In genomic region chr15:79581581-79581980, GRCm38 (mm10) we compare ENCODE assay signal across 23 mouse cellular contexts. TPM values are rescaled to one million over a fixed set of nuclear protein-coding genes. Genes with fewer than 3 reads are reported as not detected.
DNase-seq lines count a peak whose midpoint lies in the region; ATAC-seq and TF ChIP-seq lines count a peak whose summit lies in the region.
"Had no signal": no experiment of that assay in that cellular context is flagged by ENCODE, and none has a peak within 500 bp of the region (broad histone marks: within the 10 kb centered on the region; RNA-seq: fewer than 3 reads in every experiment).

No protein-coding gene starts in this region.

- DNase-seq in A20 (ENCODE audit: low read depth, low spot score) (peak; percentile 33), MEL (ENCODE audit: low read depth, low spot score) (peak; percentile 74)
- DNase-seq in splenic B cell, adult 2 months (ENCODE audit: low read depth, low spot score): peak; percentile 3
- DNase-seq in spleen, adult 12 weeks (ENCODE audit: low spot score): no peak
- DNase-seq in liver, postnatal 0 days: no peak
- DNase-seq in thymus, postnatal 4 days: no peak
- DNase-seq: adrenal gland, adult 8-10 months; adrenal gland, postnatal 14 days; adrenal gland, postnatal 36 days; cerebellum, adult 11-12 months; cerebellum, adult 2 months; cerebellum, adult 9-10 months; cerebellum, postnatal 10 days; cerebellum, postnatal 25 days; forebrain, postnatal 0 days had no signal

- TF ChIP-seq CTCF in MEL (IDR thresholded peaks at IDR 0.05 in 2 of 3, conservative IDR thresholded peaks at IDR 0.05 in 1 of 3; ENCODE audit: control insufficient read depth in 1 of 3, insufficient read depth in 1 of 3, low read depth in 2 of 3, low read length in 3 of 3, poor library complexity in 1 of 3, severe bottlenecking in 1 of 3): no peak
- no peak for TF ChIP-seq CTCF in liver, postnatal 0 days (IDR thresholded peaks at IDR 0.05; ENCODE audit: low read depth)

- 59% methylated on average over 1 of the region's 1 CpGs for WGBS in liver, postnatal 0 days (ENCODE audit: insufficient replicate concordance)

- H3K4me1 ChIP-seq in MEL (ENCODE audit: control insufficient read depth in 1 of 2, insufficient read depth in 2 of 2, low read length in 2 of 2): peaks cover 10 to 15% of the 10 kb centered on the region in 2 experiments
- no peaks in the 10 kb centered on the region for H3K4me1 ChIP-seq in liver, postnatal 0 days (ENCODE audit: insufficient read depth)
- H3K4me1 ChIP-seq: embryonic facial prominence, embryonic 10.5 days; embryonic facial prominence, embryonic 12.5 days; forebrain, embryonic 13.5 days; forebrain, embryonic 15.5 days had no signal

- TF ChIP-seq RAD21 in MEL (IDR thresholded peaks at IDR 0.05; ENCODE audit: low read depth, low read length): no peak

- H3K9me3 ChIP-seq in MEL (replicated peaks; ENCODE audit: insufficient read depth, low read length): no peaks in the 10 kb centered on the region
- no peaks in the 10 kb centered on the region for H3K9me3 ChIP-seq in liver, postnatal 0 days (ENCODE audit: low read length)
- H3K9me3 ChIP-seq: embryonic facial prominence, embryonic 10.5 days; embryonic facial prominence, embryonic 12.5 days; forebrain, embryonic 13.5 days; forebrain, embryonic 15.5 days; G1E had no signal

- H3K9ac ChIP-seq in MEL (ENCODE audit: control insufficient read depth, low read depth, low read length, poor library complexity, severe bottlenecking): no peak overlapping the region
- no peak overlapping the region for H3K9ac ChIP-seq in liver, postnatal 0 days (replicated peaks)
- H3K9ac ChIP-seq: embryonic facial prominence, embryonic 12.5 days; forebrain, embryonic 13.5 days; forebrain, embryonic 15.5 days; forebrain, postnatal 0 days had no signal

- H3K4me3 ChIP-seq in MEL (ENCODE audit: control insufficient read depth in 1 of 2, insufficient read depth in 1 of 2, low read depth in 2 of 2, low read length in 2 of 2): no peak overlapping the region
- H3K4me3 ChIP-seq in liver, postnatal 0 days (ENCODE audit: low read depth, low read length): no peak overlapping the region
- H3K4me3 ChIP-seq: embryonic facial prominence, embryonic 10.5 days; embryonic facial prominence, embryonic 12.5 days; forebrain, embryonic 13.5 days; forebrain, embryonic 15.5 days had no signal

- TF ChIP-seq EP300 in MEL (IDR thresholded peaks at IDR 0.05; ENCODE audit: low read depth in 1 of 2, low read length in 2 of 2): no peak
- TF ChIP-seq EP300 in liver, postnatal 0 days (IDR thresholded peaks at IDR 0.05; ENCODE audit: low read depth): no peak

- H3K4me2 ChIP-seq in liver, postnatal 0 days (ENCODE audit: low read depth, low read length): no peak overlapping the region
- H3K4me2 ChIP-seq: embryonic facial prominence, embryonic 12.5 days; forebrain, embryonic 13.5 days; forebrain, embryonic 15.5 days had no signal

- H3K27ac ChIP-seq in MEL (ENCODE audit: control insufficient read depth, low read depth, low read length): no peak overlapping the region
- H3K27ac ChIP-seq in liver, postnatal 0 days (ENCODE audit: low read depth): no peak overlapping the region
- H3K27ac ChIP-seq: embryonic facial prominence, embryonic 10.5 days; embryonic facial prominence, embryonic 12.5 days; forebrain, embryonic 13.5 days; forebrain, embryonic 15.5 days had no signal

- no peak for TF ChIP-seq POLR2A in MEL (IDR thresholded peaks at IDR 0.05; ENCODE audit: control insufficient read depth in 1 of 2, insufficient read depth in 1 of 2, low read depth in 1 of 2, low read length in 2 of 2, poor library complexity in 1 of 2)

- H3K36me3 ChIP-seq in MEL (ENCODE audit: control insufficient read depth in 1 of 2, insufficient read depth in 2 of 2, low read length in 2 of 2): peaks cover 0 to 12% of the 10 kb centered on the region in 2 experiments; a peak in 2 of 4 replicates
- no peaks in the 10 kb centered on the region for H3K36me3 ChIP-seq in splenic B cell, adult 2 months (ENCODE audit: control insufficient read depth, insufficient read depth, low read length, poor library complexity, severe bottlenecking)
- H3K36me3 ChIP-seq in liver, postnatal 0 days (replicated peaks; ENCODE audit: insufficient read depth, low read length): no peaks in the 10 kb centered on the region
- H3K36me3 ChIP-seq: embryonic facial prominence, embryonic 10.5 days; embryonic facial prominence, embryonic 12.5 days; forebrain, embryonic 15.5 days; G1E had no signal

- no peaks in the 10 kb centered on the region for H3K79me2 ChIP-seq in MEL (ENCODE audit: control insufficient read depth, insufficient read depth, low read length, poor library complexity)

- no peak for ATAC-seq in liver, postnatal 0 days
- ATAC-seq: activated CD4-positive, CD25-positive, alpha-beta regulatory T cell, adult 4 months; forebrain, embryonic 13.5 days; forebrain, embryonic 15.5 days; forebrain, postnatal 0 days; Patski had no signal

- H3K27me3 ChIP-seq in MEL (ENCODE audit: control insufficient read depth in 1 of 2, insufficient read depth in 2 of 2, low read length in 2 of 2): 0 out of 4 replicates have a peak, but pooled peaks cover 0 to 4% of the 10 kb centered on the region in 2 experiments
- H3K27me3 ChIP-seq in splenic B cell, adult 2 months (ENCODE audit: control insufficient read depth, insufficient read depth, low read length, poor library complexity, severe bottlenecking): no peaks in the 10 kb centered on the region
- H3K27me3 ChIP-seq in liver, postnatal 0 days (ENCODE audit: insufficient read depth, low read length): no peaks in the 10 kb centered on the region
- H3K27me3 ChIP-seq: embryonic facial prominence, embryonic 12.5 days; forebrain, embryonic 13.5 days; forebrain, embryonic 15.5 days had no signal

TF ChIP-seq in MEL, 35 proteins besides CTCF, POLR2A, EP300 and RAD21:
- peak; percentile 50 for TF ChIP-seq TAL1 (IDR thresholded peaks at IDR 0.05; ENCODE audit: low read length)
- no peak for TF ChIP-seq ZKSCAN1 (IDR thresholded peaks at IDR 0.05; ENCODE audit: low read depth, low read length)

RNA-seq across cellular contexts. Expression of gene Dmc1, which starts 23.3 kb away (rescaled TPM):
- total RNA-seq in MEL (2012; rRNA removed): not detected in 2 replicates
- not detected for polyA plus RNA-seq in MEL (2012; ENCODE audit: insufficient read depth in 1 of 2, insufficient read length in 2 of 2, low read depth in 1 of 2, low replicate concordance in 2 of 2, missing spikeins in 1 of 2)
- 0.15 and 0.25 TPM in 2 replicates for polyA plus RNA-seq in liver, postnatal 0 days (2015; fragmentation: Nextera tagmentation; extraction: Ambion mirVana)
- total RNA-seq: G1E had no signal
- polyA plus RNA-seq: activated CD4-positive, CD25-positive, alpha-beta regulatory T cell, adult 4 months; C2C12; G1E had no signal

RNA-seq across cellular contexts. Expression of gene Ddx17, which starts 35.0 kb away (rescaled TPM):
- 100 and 115 TPM in 2 replicates for total RNA-seq in MEL (2012; rRNA removed)
- polyA plus RNA-seq in MEL (2012; ENCODE audit: insufficient read depth in 1 of 2, insufficient read length in 2 of 2, low read depth in 1 of 2, low replicate concordance in 2 of 2, missing spikeins in 1 of 2): 100 to 1,000 TPM in 1 of 2 experiments, 10 to 100 TPM in 1; 85.4 to 148 TPM
- polyA plus RNA-seq in liver, postnatal 0 days (2015; fragmentation: Nextera tagmentation; extraction: Ambion mirVana): 9.3 and 9.7 TPM in 2 replicates

Comparison
In these comparisons a context has a peak if more than half of its experiments do, and no peak if none do; other contexts are left out.
1. DNase-seq: peak in A20 (single experiment), MEL (single experiment) and splenic B cell, adult 2 months (single experiment); none in spleen, adult 12 weeks (single experiment), liver, postnatal 0 days (single experiment) and thymus, postnatal 4 days (single experiment).